Mouse (Mus musculus) limb, embryonic 13.5 days (tissue): ENCODE measurements at regions not wholly inside any gene's neighbourhood (a gene's known extent, or its start where the extent isn't known, plus 50 kb on each side); places are given as distances from the start of the nearest gene placed in this dataset.
"Not testable (repeated sequence)": the region's sequence is repeated elsewhere in the genome, so short reads cannot be mapped to it uniquely, and the experiment has no call there.

ENCODE experiments used
- ATAC-seq: fragments of 200-750 bp; cut with Nextera tagmentation; 2 replicates; pipeline ENCODE4 v1.8.0; 2017; ENCODE audit warnings: low read depth, moderate number of reproducible peaks, moderate TSS enrichment; ENCODE audit not compliant: low FRiP score
- H3K27ac ChIP-seq: fragments of 300-500 bp; sonication (generic); 2 replicates; pipeline ENCODE4 v1.5.1; 2015; ENCODE audit warnings: inconsistent platforms, mild to moderate bottlenecking, moderate library complexity
- H3K27me3 ChIP-seq: fragments of 300-500 bp; sonication (generic); 2 replicates; pipeline ENCODE4 v1.6.1; 2015; ENCODE audit warnings: mild to moderate bottlenecking, inconsistent platforms
- H3K36me3 ChIP-seq: fragments of 300-500 bp; sonication (generic); 2 replicates; pipeline ENCODE4 v1.6.1; 2015; ENCODE audit warnings: inconsistent platforms, mild to moderate bottlenecking, moderate library complexity
- H3K4me1 ChIP-seq: fragments of 300-500 bp; sonication (generic); 2 replicates; pipeline ENCODE4 v1.6.1; 2015; ENCODE audit warnings: inconsistent platforms
- H3K4me2 ChIP-seq: fragments of 300-500 bp; sonication (generic); replicated peaks from 2 replicates; pipeline ENCODE4 v1.6.1; 2015; ENCODE audit warnings: inconsistent platforms, mild to moderate bottlenecking, moderate library complexity
- H3K4me3 ChIP-seq: fragments of 300-500 bp; sonication (generic); 2 replicates; pipeline ENCODE4 v1.5.1; 2015; ENCODE audit warnings: moderate library complexity, mild to moderate bottlenecking, inconsistent platforms
- H3K9ac ChIP-seq: fragments of 300-500 bp; sonication (generic); 2 replicates; pipeline ENCODE4 v1.6.1; 2015; ENCODE audit warnings: mild to moderate bottlenecking, inconsistent platforms
- H3K9me3 ChIP-seq: fragments of 300-500 bp; sonication (generic); 2 replicates; pipeline ENCODE4 v1.6.1; 2016; ENCODE audit warnings: inconsistent platforms
- WGBS: fragments of 180-500 bp; shearing (Covaris S2); methylation state at CpG from one replicate; pipeline ENCODE4 v1.1.7; 2015; 5-methylcytosine and 5-hydroxymethylcytosine counted together

- WGBS = 80% methylated on average over 4 of the region's 4 CpGs
These were observed 306.7 kb upstream of the Ncam2 start for GRCm38 (mm10) chr16:80893761-80894160.

GRCm38 (mm10) chr16:80920711-80921279 lies 279.7 kb upstream of the Ncam2 start:
- H3K9me3 ChIP-seq = no peaks in the 10 kb centered on the region
- H3K9ac ChIP-seq = no peak overlapping the region
- no peaks in the 10 kb centered on the region for H3K4me1 ChIP-seq
- H3K27me3 ChIP-seq = no peaks in the 10 kb centered on the region
- no peak overlapping the region for H3K27ac ChIP-seq
- no peak overlapping the region for H3K4me2 ChIP-seq
- 90% methylated on average over 1 of the region's 1 CpGs for WGBS
- H3K36me3 ChIP-seq = no peaks in the 10 kb centered on the region
- H3K4me3 ChIP-seq = no peak overlapping the region
- ATAC-seq = no peak

More at GRCm38 (mm10) chr16:80893761-80894160, 306.7 kb upstream of the Ncam2 start:
- H3K27me3 ChIP-seq = no peaks in the 10 kb centered on the region
- H3K9me3 ChIP-seq = no peaks in the 10 kb centered on the region
- H3K4me2 ChIP-seq = no peak overlapping the region
- no peak overlapping the region for H3K27ac ChIP-seq
- H3K9ac ChIP-seq = no peak overlapping the region
- H3K4me1 ChIP-seq = no peaks in the 10 kb centered on the region
- H3K4me3 ChIP-seq = no peak overlapping the region
- H3K36me3 ChIP-seq = no peaks in the 10 kb centered on the region
- no peak for ATAC-seq

- ATAC-seq = no peak
- Histone ChIP-seq H3K4me2 (no peak overlapping the region), H3K27me3 (no peaks in the 10 kb centered on the region), H3K9ac (no peak overlapping the region), H3K27ac (no peak overlapping the region), H3K36me3 (no peaks in the 10 kb centered on the region), H3K4me3 (no peak overlapping the region), H3K4me1 (no peaks in the 10 kb centered on the region), H3K9me3 (no peaks in the 10 kb centered on the region)
- WGBS = 72% methylated on average over 3 of the region's 3 CpGs
These were observed 269.5 kb upstream of the Ncam2 start for GRCm38 (mm10) chr16:80931017-80931416.

- H3K4me2 ChIP-seq = no peak overlapping the region
- no peaks in the 10 kb centered on the region for H3K36me3 ChIP-seq
- no peak overlapping the region for H3K9ac ChIP-seq
- no peak for ATAC-seq
- H3K27me3 ChIP-seq = no peaks in the 10 kb centered on the region
- WGBS = 82% methylated on average over 4 of the region's 4 CpGs
- no peak overlapping the region for H3K27ac ChIP-seq
- H3K9me3 ChIP-seq = no peaks in the 10 kb centered on the region
- H3K4me1 ChIP-seq = no peaks in the 10 kb centered on the region
- H3K4me3 ChIP-seq = no peak overlapping the region
These were observed 269.0 kb upstream of the Ncam2 start for GRCm38 (mm10) chr16:80931477-80931876.

GRCm38 (mm10) chr16:80935741-80936140 lies 264.8 kb upstream of the Ncam2 start:
- Histone ChIP-seq H3K27ac (no peak overlapping the region), H3K4me3 (no peak overlapping the region), H3K36me3 (no peaks in the 10 kb centered on the region), H3K27me3 (no peaks in the 10 kb centered on the region), H3K9me3 (no peaks in the 10 kb centered on the region), H3K4me2 (no peak overlapping the region), H3K4me1 (no peaks in the 10 kb centered on the region), H3K9ac (no peak overlapping the region)
- WGBS = 88% methylated on average over 1 of the region's 1 CpGs
- no peak for ATAC-seq

GRCm38 (mm10) chr16:80962141-80962540 lies 238.4 kb upstream of the Ncam2 start:
- Histone ChIP-seq H3K27me3 (no peaks in the 10 kb centered on the region), H3K36me3 (no peaks in the 10 kb centered on the region), H3K4me2 (no peak overlapping the region), H3K27ac (peak overlapping the region; percentile 44; the same call in 1 of the 2 replicates), H3K4me1 (no peaks in the 10 kb centered on the region), H3K9me3 (no peaks in the 10 kb centered on the region), H3K9ac (no peak overlapping the region), H3K4me3 (no peak overlapping the region)
- ATAC-seq = peak; percentile 67
- 19% methylated on average over 2 of the region's 2 CpGs for WGBS

- no peaks in the 10 kb centered on the region for H3K27me3 ChIP-seq
These were observed 218.9 kb upstream of the Ncam2 start for GRCm38 (mm10) chr16:80981573-80982105.

GRCm38 (mm10) chr16:80987816-80988215 lies 212.7 kb upstream of the Ncam2 start:
- no peaks in the 10 kb centered on the region for H3K36me3 ChIP-seq
- H3K27me3 ChIP-seq = no peaks in the 10 kb centered on the region
- no peaks in the 10 kb centered on the region for H3K4me1 ChIP-seq
- no peak overlapping the region for H3K9ac ChIP-seq
- H3K27ac ChIP-seq = no peak overlapping the region
- H3K9me3 ChIP-seq = no peaks in the 10 kb centered on the region
- no peak for ATAC-seq
- H3K4me2 ChIP-seq = no peak overlapping the region
- WGBS = 76% methylated on average over 1 of the region's 1 CpGs
- H3K4me3 ChIP-seq = no peak overlapping the region

More at GRCm38 (mm10) chr16:80981573-80982105, 218.9 kb upstream of the Ncam2 start:
- H3K4me3 ChIP-seq = no peak overlapping the region
- no peak overlapping the region for H3K27ac ChIP-seq
- H3K4me1 ChIP-seq = no peaks in the 10 kb centered on the region
- WGBS = 41% methylated on average over 2 of the region's 2 CpGs
- H3K9ac ChIP-seq = no peak overlapping the region
- no peaks in the 10 kb centered on the region for H3K36me3 ChIP-seq
- no peak for ATAC-seq
- no peak overlapping the region for H3K4me2 ChIP-seq
- H3K9me3 ChIP-seq = no peaks in the 10 kb centered on the region

- not testable (repeated sequence) for H3K4me1 ChIP-seq, H3K36me3 ChIP-seq, H3K27ac ChIP-seq, H3K9ac ChIP-seq, H3K9me3 ChIP-seq, H3K4me3 ChIP-seq, H3K27me3 ChIP-seq, H3K4me2 ChIP-seq, ATAC-seq
- WGBS = 93% methylated on average over 5 of the region's 5 CpGs
These were observed 163.7 kb upstream of the Ncam2 start for GRCm38 (mm10) chr16:81036831-81037230.

- Histone ChIP-seq H3K4me3 (no peak overlapping the region), H3K4me2 (no peak overlapping the region), H3K9me3 (no peaks in the 10 kb centered on the region), H3K27ac (no peak overlapping the region), H3K9ac (no peak overlapping the region), H3K27me3 (no peaks in the 10 kb centered on the region), H3K4me1 (no peaks in the 10 kb centered on the region), H3K36me3 (no peaks in the 10 kb centered on the region)
- no peak for ATAC-seq
- WGBS = 74% methylated on average over 1 of the region's 1 CpGs
These were observed 159.2 kb upstream of the Ncam2 start for GRCm38 (mm10) chr16:81041262-81041661.

- H3K27ac ChIP-seq = no peak overlapping the region
- no peak overlapping the region for H3K4me3 ChIP-seq
- no peaks in the 10 kb centered on the region for H3K36me3 ChIP-seq
- no peaks in the 10 kb centered on the region for H3K27me3 ChIP-seq
- no peaks in the 10 kb centered on the region for H3K4me1 ChIP-seq
- H3K4me2 ChIP-seq = no peak overlapping the region
- ATAC-seq = no peak
- no peak overlapping the region for H3K9ac ChIP-seq
- H3K9me3 ChIP-seq = no peaks in the 10 kb centered on the region
These were observed 154.8 kb upstream of the Ncam2 start for GRCm38 (mm10) chr16:81045686-81046085.

GRCm38 (mm10) chr16:81068330-81068729 lies 132.2 kb upstream of the Ncam2 start:
- Histone ChIP-seq H3K4me1 (no peaks in the 10 kb centered on the region), H3K4me2 (no peak overlapping the region), H3K27ac (no peak overlapping the region), H3K27me3 (no peaks in the 10 kb centered on the region), H3K4me3 (no peak overlapping the region), H3K9ac (no peak overlapping the region), H3K9me3 (no peaks in the 10 kb centered on the region), H3K36me3 (no peaks in the 10 kb centered on the region)
- WGBS = 54% methylated on average over 4 of the region's 4 CpGs
- ATAC-seq = no peak
